Mouse (Mus musculus) ovary, postnatal 36 days (tissue): ENCODE measurements around the gene Adamts17.
A peak's percentile ranks its signal among the peaks of the same experiment; 100 is the strongest.

Experiments used
- DNase-seq: peaks from one replicate; pipeline ENCODE4 v3.0.0; 2022; ENCODE audit warnings: low spot score, mixed read lengths

The Adamts17 gene

DNA sequence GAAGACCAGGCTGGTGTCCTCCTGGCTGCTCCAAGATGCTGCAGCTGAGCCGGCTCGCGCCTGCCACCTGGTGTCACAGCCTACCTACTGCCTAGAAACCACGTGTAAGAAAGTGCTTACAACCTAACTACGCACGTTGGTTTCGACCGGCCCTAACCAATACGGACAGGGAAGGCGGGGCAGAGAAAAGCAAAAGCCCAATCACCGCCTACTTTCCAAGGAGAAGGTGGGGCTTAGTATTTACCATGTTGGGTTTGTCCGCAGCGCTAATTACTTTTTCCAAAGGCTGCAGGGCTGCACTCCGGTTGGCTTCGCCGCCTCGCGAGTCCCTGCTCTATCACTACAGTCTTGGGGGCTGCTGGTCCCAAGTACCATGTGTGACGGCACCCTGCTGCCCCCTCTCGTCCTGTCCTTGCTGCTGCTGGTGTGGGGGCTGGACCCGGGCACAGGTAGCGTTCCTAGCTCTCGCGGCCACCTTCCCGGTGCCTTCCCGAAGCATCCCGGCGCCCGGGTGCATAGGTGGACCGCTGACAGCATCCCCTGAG lies at the start of gene Adamts17:
Gene Adamts17 (plus strand): TSS at position 273 of the 545 bp plus-strand sequence.
- DNase-seq, result peak; percentile 90

DNA sequence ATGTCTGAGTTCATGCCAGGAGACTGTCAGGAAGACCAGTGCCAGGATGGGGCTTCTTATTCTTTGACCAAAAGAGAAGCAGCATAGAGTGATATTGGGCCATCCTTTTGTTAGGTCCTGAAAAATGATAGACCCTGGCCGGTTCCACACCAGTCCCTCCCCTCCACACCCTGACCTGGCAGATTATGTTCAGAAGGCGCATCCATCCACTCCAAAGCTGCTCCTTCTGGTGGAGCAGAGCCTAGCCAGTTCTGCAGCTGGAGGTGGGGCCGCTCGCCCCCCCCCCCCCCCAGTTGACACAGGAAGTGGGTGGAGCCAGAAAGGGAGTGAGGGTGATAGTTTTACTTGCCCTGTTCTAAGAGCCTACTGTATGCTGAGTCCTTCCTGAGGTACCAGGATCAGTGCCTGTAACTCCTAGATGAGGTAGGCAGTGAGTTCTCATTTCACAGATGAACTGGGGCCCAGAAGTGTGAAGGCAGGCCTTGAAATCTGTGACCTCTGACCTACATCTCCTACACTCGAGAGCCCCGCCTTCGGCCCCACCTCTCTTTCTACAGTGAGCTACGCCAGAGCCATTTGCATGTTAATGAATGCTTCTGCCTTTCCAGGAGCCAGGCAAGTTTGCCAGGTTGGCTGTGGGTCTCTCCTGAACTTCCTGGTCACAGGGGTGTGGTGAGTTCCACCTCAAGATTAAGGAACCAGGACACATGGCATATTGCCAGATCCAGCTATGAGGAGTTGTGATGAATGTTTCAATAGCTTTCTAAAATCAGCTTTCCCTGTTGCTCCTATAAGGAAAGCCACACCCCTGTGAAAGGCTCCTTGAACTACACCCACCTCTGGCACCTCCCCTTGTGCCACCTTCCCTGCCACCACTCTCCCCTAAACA lies 49.4 kb upstream of the Adamts17 start:
- DNase-seq, result peak; percentile 16

DNA sequence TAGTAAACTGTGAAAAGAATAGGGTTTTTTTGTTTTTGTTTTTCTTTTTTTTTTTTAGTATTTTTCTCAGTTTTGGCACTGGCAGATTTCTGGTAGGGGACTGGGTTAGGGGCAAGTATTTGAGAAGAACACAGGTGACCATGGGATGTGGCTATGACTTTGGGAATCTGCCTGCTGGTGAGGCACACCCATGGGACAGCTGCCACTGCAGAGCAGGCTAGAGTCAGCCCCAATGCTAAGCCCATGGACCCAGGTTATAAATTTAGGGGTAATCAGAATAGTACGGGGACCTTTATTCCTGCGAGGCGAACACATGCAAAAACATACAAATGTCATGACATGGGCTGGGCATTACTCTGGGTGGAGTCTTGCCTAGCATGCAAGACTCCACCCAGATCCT lies 48.5 kb upstream of the Adamts17 start:
- DNase-seq, result no peak

DNA sequence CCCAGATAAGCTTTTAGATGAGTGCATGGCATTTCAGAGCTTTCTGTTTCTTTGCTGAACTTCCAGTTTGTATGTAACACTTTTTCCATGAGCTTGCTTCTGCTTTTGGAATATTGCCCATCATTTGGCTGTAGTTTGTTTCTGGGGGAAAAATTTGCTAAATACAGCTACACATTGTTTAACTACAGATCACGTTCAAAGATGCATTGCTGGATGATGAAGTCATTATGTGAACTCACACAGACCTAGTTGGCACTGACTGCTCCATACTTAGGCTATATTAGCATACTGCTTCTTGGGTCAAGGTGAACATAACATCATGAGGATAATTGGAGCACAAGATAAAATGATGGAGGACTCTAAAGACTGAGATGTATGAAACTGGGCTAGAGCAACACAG lies 42.6 kb upstream of the Adamts17 start:
- DNase-seq, result no peak

DNA sequence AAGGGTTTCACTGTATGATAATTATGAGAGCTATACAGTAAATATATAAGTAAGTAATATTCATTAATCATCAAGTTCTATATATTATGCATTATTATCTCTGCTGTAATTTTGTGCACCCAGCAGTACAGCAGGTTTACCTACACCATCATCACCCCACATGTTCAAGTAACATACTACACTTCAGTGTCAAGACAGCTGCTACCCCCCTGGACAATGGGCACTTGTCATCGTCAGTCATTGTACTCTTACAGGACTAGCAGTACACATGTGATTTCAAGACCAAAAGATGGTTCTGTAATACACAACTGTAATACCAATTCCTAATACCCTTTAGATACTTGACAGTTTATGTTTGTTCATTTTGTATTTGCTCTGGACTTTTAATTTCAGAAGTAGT lies 42.2 kb upstream of the Adamts17 start:
- no peak for DNase-seq

DNA sequence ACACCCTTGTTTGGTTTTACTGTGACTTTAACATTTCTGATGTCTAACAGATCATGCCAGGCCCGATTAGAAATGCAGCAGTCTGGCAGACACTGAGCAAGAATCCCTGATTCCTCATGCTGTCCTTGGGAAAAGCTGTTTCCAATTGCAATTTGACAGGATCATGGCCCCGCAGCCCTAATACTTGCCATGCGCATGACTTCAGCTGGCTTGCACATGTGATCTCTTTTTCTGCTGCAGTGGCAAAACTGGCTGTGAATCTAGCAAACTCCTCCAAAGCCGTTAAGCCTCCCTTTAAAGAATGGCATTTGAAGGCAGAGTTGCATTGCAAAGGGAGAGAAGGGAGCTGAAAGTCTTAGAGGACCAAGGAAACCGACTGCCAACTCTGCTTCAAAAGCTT lies 40.7 kb upstream of the Adamts17 start:
- no peak for DNase-seq

DNA sequence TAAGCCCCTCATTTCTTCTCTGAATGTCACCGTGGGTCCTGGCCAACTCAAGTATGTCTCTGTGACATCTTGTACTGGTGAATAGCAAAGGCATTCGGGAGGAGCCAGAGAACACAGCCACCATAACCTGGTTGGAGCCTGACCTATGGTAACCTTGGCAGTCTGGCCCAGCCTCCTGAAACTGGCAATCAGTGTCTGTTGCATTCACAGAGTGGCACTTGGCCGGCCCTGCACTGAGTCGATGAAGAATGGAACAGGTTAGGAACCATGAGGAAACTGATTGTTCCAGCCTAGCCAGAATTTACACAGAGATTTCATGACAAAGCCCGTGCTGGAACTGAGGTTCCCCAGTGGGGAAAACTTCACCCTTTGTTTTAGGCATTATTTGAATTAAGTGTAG lies 38.8 kb upstream of the Adamts17 start:
- DNase-seq, result no peak

DNA sequence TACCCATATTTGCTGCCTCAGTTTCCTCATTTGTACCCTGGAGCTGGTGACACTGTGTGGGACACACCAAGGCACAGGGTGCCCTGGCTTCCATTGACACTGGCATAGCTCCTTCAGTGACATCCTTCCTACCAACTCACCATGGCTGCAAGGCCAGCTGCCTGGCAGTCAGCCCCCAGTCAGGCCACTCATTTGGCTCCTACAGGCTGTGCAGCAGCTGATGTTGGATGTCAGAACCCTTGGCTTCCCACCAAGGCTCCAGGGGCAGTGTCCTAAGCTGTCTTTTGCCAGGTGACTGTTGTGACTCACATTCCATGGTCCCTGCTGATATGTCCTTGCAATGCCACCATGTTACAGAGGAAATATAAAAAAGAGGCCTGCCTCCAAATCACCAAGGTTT lies 37.8 kb upstream of the Adamts17 start:
- no peak for DNase-seq

DNA sequence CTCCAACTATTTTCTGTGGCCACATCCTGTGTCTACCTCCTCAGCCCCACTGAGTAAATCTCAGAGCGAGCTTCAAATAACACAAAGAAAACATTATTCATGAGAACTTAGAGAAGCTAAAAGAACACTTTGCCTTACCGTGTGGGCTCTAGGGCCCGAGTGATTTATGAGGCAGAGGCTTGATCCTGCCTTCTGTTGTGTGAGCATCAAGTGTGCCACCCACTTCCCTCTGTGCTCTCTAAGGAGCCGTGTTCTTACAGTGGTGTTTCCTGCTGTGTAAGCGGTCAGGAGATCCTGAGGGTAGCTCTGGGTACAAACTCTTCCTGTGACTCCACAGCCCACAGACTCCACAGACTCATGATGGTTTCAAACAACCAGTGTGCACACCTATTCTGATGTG lies 35.7 kb upstream of the Adamts17 start:
- DNase-seq, result no peak

DNA sequence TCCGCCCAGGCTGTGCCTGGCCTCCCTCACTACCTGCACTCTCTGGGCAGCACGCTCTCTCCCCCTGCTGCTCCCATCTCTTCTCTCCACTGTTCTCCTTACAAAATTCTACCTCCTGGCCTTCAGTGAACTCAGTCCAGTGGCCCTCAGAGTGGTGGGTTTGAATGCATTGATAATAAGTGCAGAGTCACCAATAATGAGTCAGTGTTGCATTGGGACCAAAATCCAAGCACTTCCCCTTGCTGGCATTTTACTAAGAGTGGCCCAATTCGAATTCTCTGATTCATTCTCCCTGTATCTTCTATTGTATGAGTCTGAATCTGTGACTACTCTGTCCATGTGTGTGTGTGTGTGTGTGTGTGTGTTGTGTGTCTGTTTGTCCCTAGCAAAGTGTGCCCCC lies 32.7 kb upstream of the Adamts17 start:
- no peak for DNase-seq

DNA sequence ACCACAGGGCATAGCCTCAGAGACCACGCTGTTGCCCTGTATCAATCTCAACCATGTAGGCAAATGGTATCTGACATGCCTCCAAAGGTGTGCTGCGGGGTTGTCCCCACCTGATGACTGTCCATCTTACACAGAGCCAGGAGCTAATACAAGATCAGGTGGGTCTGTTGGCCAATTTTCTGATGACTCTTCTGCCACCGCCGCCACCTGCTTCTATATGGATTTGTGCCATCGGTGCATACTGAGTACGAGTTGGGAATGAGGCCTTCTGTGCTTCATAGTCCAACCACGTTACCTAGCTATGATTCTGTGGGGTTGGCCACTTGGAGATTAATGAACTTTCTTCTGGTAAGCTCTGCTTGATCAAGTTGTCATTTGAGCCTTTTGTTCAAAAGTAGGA lies 29.1 kb upstream of the Adamts17 start:
- no peak for DNase-seq

DNA sequence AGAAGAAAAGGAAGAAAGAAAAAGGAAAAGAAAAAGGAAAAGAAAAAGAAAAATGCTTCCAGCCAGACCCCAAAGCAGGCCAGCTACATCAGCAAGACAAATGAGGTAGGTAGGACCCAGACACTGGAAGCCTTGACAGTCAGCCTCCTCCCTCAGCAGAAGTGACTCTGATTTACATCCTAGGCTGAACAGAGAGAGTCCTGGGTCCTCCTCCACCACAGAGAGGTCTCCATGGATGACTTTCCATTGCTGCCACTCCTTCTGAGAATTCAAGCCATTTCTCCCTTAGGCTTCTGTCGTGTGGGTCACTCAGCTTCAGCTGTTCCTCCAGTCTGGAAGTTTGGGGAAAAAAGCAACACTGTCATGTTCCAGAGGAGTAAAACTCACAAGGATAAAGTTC lies 28.2 kb upstream of the Adamts17 start:
- no peak for DNase-seq

DNA sequence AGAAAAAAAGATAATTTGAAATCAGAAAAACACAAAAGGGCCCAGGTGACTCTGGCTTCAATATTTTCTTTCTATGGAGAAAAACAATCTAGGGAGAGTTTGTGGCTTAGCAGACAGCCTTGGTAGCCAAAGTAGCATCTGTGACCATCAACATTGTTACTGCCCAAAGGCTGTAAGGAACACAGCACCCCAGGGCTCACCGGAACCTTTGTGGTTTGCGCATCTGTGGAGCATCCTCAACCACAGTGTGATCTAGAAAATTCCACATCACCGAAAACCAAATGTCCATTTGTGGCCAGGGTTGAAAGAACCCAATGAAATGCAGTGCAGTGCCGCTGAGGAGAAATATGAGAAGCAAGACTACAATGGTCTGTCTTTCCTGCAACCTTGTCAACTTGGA lies 27.2 kb upstream of the Adamts17 start:
- no peak for DNase-seq

DNA sequence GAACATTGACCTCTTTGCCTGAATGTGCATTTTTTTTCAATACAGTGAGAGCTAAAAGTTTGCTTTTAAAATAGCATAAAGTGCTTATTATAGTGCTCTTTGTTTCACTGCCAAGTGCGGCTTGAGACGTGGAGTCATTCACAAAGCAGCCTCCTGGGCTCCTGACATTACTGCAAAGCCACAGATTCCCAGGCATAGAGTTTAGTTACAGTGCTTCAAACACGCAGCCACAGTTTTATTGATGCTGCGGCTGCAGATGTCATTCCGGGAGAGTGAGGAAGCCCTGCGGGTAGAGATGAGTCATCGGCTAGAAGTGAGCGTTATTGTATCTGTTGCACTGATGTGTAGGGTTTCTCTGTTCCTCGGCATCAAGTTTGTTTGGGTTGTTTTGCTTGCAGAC lies 26.8 kb upstream of the Adamts17 start:
- no peak for DNase-seq

DNA sequence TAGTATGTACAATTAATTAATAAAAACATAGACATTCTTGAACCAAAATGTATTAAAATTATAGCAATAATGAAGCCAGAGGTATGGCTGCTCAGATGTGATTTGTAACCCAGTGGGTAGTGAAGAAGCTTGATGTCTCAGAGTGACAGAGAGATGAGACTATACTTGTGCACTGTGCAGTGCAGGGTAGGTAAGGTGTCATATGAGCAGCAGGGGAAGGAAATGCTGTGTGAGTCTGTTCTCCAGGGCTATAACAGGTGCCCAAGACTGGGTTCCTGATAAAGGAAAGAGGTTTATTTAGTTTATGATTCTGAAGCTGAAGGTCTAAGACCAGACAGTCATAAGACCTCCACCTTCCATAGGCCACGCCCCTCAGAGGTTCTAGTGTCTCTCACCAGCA lies 26.4 kb upstream of the Adamts17 start:
- no peak for DNase-seq

DNA sequence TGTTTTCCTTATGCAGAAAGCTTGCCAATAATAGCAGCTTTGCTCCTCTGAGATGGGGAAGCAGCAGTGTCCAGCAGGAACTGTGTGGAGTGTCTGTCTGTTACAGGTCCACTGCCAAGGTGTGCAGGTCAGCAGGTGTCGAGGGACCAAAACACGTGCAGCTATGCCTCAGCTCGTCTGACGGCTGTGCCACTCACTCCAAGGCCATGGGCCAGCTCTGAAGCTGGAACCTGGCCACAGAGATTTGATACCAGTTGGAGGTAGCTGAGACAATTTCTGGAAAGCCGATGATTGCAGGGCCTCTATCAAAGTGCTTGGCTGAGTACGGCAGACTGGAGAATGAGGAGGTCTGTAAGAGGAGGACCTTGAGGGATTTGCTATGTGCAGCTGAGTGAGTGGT lies 24.0 kb upstream of the Adamts17 start:
- DNase-seq, result no peak

DNA sequence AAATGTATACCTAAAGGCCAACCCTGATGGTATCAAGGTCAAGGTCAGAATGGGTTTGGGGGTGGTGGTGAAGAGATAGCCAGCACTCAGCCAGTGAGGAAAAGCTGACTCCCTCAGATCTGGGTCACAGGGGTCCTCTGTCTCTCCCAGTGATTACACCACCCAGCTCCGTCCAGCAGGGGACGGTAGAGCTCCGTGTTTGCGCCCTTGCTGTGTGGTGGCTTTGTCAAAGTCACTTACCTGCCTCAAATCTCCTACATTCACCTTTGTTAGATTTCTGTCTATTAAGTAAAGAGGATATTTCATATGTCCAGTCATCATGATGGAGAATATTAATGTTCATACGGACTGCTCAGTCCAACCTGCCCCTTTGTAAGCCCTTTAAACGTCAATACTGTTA lies 19.5 kb upstream of the Adamts17 start:
- peak; percentile 41 for DNase-seq

DNA sequence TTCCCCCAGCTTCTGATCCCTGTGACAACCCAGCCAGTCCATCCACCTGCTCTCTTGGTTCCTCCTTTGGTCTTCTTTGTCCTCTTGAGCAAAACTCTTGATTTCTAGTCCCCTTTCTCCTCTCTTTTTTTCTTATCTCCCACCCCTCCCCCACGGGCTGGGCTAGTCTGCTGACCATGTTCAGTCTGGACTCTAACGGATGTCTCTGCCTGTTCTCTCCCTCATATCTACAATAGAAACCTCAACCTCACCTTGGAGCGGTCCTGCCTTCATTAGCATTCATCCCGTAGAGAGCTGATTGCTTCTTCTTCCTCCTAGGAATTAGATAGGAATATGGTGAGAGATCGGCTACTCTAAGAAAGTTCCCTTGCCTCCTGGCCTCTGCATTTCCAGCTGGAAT lies 8.7 kb upstream of the Adamts17 start:
- no peak for DNase-seq

DNA sequence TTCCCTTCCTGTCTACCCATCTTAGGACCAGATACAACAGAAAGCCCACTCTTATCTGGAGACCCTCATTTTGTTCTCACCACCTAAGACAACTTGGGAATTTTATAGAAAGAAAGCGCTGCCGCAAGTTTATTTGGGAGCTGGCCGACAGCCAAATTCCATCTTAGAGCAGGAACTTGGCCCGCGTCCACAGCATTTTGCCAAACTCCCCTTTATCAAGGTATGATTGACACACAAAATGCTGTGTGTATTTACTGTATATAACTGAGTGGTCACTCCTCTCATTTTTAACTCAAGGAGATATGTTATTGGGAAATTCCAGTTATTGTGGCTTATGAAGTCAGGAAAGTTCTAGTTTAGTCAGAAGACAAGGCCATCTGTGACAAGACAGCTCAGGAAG lies 8.2 kb upstream of the Adamts17 start:
- peak; percentile 37 for DNase-seq

DNA sequence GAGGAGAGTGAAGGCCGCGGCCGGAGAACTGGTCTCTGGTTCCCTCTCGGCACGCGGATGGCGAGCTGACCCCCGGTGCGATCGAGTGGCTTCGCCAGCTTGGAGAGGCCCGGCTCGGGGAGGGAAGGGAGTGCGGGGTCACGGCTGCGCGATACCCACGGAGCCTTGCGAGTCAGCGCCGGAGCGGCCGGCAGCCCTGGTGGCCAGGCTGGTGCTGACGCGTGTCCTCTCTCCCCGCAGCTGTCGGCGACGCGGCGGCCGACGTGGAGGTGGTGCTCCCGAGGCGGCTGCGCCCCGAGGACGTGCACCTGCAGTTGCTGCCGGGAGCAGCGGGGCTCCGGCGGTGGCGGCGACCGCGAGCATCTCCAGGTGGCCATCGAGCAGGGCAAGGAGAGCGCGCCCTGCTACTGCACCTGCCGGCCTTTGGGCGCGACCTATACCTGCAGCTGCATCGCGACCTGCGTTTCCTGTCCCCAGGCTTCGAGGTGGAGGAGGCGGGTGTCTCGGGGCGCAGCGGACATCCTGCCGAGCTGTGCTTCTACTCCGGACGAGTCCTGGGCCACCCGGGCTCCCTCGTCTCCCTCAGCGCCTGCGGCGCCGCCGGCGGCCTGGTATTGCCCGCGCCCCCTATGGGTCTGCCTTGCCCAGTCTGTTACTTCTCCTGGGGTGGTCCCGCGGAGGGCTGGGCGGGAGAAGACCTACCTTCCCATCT lies 629 bp downstream of the Adamts17 start:
- peak; percentile 48 for DNase-seq

DNA sequence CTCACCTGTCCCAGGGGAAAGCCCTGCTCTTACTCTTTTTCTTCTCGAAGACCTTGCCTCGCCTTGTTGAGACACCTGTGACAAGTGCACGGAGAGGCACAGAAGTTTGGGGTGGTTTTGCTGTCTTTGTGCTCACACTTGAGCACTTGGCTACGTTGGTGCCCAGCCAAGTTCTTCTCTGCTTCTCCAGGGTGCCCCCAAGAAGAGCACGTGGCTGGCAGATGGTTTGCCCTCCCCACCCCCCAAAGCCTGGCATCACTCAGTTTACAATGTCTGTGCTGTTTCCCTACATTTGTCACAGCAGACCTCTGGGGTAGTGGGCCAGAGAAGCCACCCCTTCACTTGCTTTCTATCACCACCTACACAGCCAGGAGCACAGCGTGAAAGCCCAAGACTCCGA lies 1.6 kb downstream of the Adamts17 start:
- DNase-seq, result no peak

DNA sequence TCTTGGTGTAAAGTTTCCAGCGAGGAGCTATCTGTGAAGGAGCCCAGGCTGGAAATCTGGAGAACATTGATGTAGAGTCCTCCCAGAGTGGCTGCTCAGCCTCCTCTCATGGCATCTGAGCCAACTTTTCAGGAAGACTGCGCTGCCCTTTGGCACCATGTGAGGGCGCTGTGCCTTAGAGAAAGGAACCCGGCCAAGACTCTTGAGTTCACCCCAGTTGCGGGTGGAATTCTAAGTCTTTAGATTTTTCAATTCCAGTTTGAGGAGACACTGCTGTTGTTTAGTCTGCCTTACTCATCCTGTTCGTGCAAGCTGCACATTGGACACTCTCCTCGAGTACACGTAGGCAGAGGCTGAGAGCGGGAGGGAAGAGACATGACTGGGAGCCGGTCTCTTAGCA lies 2.5 kb downstream of the Adamts17 start:
- peak; percentile 77 for DNase-seq

DNA sequence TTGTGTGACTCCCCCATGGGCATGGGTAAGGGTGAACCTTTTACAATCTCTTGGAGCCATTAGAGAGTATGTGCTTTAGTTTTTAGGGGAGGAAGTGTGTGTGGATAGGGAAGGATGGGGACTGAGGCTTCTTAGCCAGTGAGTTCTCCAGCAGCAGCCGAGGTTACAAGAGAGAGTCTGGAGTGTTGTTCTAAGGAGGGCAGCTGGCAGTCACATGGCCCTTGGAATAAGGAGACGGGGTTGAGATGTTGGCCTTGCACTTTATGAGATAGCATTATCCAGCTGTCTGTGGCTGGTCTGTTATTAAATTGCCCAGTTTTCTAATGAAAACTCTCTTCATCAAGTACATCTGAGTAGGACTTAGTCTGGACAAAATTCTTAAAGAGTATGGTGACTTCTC lies 4.3 kb downstream of the Adamts17 start:
- no peak for DNase-seq
